Mouse (Mus musculus) hematopoietic stem cell, adult 5-6 weeks (primary cell): ENCODE data around the gene Nt5c. TPM values are rescaled to one million over a fixed set of nuclear protein-coding genes. Genes with fewer than 3 reads are reported as not detected.
"Not testable (repeated sequence)": the region's sequence is repeated elsewhere in the genome, so short reads cannot be mapped to it uniquely, and the experiment has no call there.

Source experiments
- ATAC-seq, 2 experiments: fragments of 125-278 bp in 1 of 2; replicated peaks in 1 of 2; 2 replicates each; pipeline ENCODE4 v1.8.0; 2016 to 2017; ENCODE audit warnings: inconsistent platforms in 2 of 2, mild to moderate bottlenecking in 2 of 2, moderate number of reproducible peaks in 2 of 2, low read depth in 1 of 2, moderate TSS enrichment in 1 of 2; ENCODE audit not compliant: low FRiP score in 2 of 2, poor library complexity in 2 of 2, severe bottlenecking in 2 of 2, insufficient read depth in 1 of 2, low TSS enrichment in 1 of 2
- total RNA-seq: library from RNA; stranded (forward); fragments of 172-1452, 232-1000 nt; gene quantifications from 2 replicates; pipeline ENCODE4 v1.2.3, GENCODE M21; 2017

The Nt5c gene
- total RNA-seq, 1 experiment from 2014 or later = 99.8 TPM

DNA sequence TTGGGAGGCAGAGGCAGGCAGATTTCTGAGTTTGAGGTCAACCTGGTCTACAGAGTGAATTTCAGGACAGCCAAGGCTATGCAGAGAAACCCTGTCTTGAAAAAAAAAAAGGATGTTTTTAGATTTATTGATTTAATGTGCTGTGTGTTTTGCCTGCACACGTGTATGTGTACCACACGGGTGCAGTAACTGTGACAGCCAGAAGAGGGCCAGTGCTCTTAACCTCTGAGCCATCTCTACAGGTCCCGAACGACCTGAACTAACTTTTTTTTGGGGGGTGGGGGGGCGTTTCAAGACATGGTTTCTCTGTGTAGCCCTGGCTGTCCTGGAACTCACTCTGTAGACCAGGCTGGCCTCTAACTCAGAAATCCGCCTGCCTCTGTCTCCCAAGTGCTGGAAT is 36.8 kb downstream of the Nt5c start:
- ATAC-seq = not testable (repeated sequence)

DNA sequence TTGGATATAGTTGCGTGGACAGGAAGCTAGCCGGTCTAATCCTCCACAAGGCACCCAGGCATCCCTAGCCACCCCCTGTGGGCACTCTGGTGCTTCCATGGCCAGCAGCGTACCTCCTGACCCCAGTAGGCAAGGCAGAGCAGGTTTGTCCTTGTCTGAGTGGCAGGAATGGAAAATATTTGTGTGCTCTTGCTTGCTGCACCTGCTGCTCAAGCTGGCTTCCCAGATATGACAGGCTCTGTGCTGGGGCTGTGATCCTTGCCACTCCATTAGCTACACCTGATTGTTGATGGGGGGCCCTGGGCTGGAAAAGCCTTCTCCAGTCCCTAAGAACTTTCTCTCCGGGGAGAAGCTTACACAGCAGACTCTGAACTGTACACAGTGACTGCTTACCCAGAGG is 38.4 kb downstream of the Nt5c start:
- no peak for ATAC-seq

DNA sequence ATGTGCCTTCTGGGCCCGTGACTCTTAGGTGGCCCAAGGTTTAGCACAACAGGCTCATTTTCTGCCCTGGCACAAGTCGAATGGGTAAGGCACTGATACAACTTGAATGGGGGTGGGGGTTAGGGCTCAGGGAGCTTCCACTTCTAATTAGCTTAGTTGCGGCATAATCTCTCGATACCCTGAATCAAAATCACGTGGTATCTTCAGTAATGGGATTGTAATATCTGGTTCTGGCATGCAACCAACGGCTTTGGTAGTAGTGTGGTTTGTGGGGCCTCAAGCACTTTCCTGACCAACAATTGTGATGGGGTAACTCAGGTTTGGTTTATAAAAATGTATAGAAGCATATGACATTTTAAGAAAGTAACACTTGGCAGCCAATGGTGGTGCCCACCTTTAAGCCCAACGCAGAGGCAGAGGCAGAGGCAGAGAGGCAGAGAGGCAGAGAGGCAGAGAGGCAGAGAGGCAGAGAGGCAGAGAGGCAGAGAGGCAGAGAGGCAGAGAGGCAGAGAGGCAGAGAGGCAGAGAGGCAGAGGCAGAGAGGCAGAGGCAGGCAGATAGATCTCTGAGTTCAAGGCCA is 39.3 kb downstream of the Nt5c start:
- peak in 1 of 2 experiments; percentile 18; a peak in 1 of 4 replicates for ATAC-seq

DNA sequence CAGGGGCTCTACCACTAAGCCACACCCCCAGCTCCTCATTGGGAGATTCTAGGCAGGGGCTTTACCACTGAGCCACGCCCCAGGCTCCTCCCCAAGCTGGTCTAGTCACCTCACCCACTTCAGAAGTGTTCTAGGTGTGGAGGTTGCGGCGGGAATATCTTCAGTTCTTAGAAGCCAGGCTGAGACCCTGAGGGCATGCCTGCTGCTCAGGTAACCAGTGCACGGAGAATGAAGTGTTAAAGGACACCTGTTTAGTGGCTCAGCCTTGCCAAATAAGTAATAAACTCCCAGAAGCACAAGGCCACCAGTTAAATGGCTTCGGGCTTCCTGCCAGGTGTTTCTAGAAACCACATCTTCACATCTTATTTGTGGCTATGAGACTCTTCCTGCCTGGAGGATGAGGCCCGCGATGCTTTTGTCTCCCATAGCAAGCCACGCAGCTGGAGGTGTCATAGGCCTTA is 39.9 kb downstream of the Nt5c start:
- ATAC-seq = peak; percentile 35 to 38; a peak in 1 of 4 replicates

GRCm38 (mm10) chr11:115450176-115450575 is 41.5 kb downstream of the Nt5c start:
- ATAC-seq = no peak

DNA sequence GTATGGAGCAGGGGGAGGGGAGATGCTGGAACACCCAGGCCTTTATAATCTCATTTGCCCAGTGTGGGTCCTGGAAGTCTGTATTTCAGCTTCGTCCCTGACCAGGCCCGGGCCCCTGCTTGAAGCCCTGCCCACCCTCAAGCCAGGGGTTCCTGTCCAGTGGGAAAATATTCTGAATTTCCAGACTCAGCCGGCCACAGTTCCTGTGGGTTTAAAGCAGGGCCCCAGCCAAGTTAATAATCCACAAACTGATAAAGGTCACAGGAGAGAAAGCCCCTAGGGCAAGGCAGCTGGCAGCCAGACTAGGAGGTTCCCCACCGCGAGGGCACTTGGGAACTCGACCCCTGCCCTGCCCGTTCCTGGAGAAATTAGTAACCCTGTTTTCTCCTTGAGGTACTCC is 42.7 kb downstream of the Nt5c start:
- ATAC-seq = no peak

GRCm38 (mm10) chr11:115448075-115448474 is 43.6 kb downstream of the Nt5c start:
- ATAC-seq = no peak

GRCm38 (mm10) chr11:115447321-115447885 is 44.3 kb downstream of the Nt5c start:
- ATAC-seq = no peak

- no peak for ATAC-seq
Observed at GRCm38 (mm10) chr11:115446906-115447305, 44.8 kb downstream of the Nt5c start.

DNA sequence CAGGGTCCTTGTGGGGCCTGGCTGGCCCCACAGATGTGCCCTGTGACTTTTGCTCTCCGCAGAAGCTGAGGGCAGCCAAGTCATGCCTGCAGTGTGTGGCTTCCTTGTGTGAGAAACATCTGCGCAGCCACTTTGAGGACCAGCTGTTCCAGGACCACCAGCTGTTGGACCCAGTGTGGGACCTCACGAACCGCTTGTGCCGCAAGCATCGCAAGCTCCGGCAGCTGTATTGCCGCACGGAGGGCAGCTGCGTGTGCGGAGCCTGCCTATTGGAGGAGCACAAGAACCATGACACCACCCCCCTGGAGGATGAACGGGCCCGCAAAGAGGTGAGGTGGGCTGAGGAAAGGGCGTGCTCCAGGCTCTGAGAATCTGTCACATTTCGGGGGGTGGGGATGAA is 50.2 kb downstream of the Nt5c start:
- no peak for ATAC-seq

Other genes with a start within 250 kb of the Nt5c start
- not detected in 2 replicates for gene Grin2c, start 224.6 kb downstream of the Nt5c start, total RNA-seq
- gene Fdxr, start 214.8 kb downstream of the Nt5c start, total RNA-seq = 19.9 and 22.6 TPM in 2 replicates
- gene Fads6, start 194.2 kb downstream of the Nt5c start, total RNA-seq = 2.8 and 4.3 TPM in 2 replicates
- not detected in 2 replicates for gene Otop2, start 184.7 kb downstream of the Nt5c start, total RNA-seq
- gene Ush1g, start 169.8 kb downstream of the Nt5c start, total RNA-seq = not detected in 2 replicates
- not detected in 2 replicates for gene Otop3, start 157.1 kb downstream of the Nt5c start, total RNA-seq
- gene Hid1, start 124.1 kb downstream of the Nt5c start, total RNA-seq = 2.6 and 7.9 TPM in 2 replicates
- gene Cdr2l, start 109.9 kb downstream of the Nt5c start, total RNA-seq = 0.05 TPM in 1 of 2 replicates, not detected in the other
- 48.3 and 67.2 TPM in 2 replicates for gene Mrpl58, start 88.1 kb downstream of the Nt5c start, total RNA-seq
- 507 and 778 TPM in 2 replicates for gene Atp5h, start 71.9 kb downstream of the Nt5c start, total RNA-seq
- gene Kctd2, start 71.7 kb downstream of the Nt5c start, total RNA-seq = 15.0 and 22.1 TPM in 2 replicates
- gene Trim80, start 51.3 kb downstream of the Nt5c start, total RNA-seq = not detected in 2 replicates
- not detected in 2 replicates for gene Slc16a5, start 29.4 kb downstream of the Nt5c start, total RNA-seq
- 14.7 and 14.9 TPM in 2 replicates for gene Armc7, start 16.2 kb downstream of the Nt5c start, total RNA-seq
- gene Jpt1, start 22.5 kb upstream of the Nt5c start, total RNA-seq = 122 and 126 TPM in 2 replicates
- 501 and 618 TPM in 2 replicates for gene Sumo2, start 44.4 kb upstream of the Nt5c start, total RNA-seq
- 108 and 128 TPM in 2 replicates for gene Nup85, start 72.6 kb upstream of the Nt5c start, total RNA-seq
- 26.5 and 28.1 TPM in 2 replicates for gene Mrps7, start 112.1 kb upstream of the Nt5c start, total RNA-seq
- 26.3 and 39.2 TPM in 2 replicates for gene Gga3, start 112.2 kb upstream of the Nt5c start, total RNA-seq
- 19.1 and 23.3 TPM in 2 replicates for gene Mif4gd, start 121.1 kb upstream of the Nt5c start, total RNA-seq
- 21.6 and 33.8 TPM in 2 replicates for gene Slc25a19, start 136.4 kb upstream of the Nt5c start, total RNA-seq
- 38.1 and 93.3 TPM in 2 replicates for gene Grb2, start 216.7 kb upstream of the Nt5c start, total RNA-seq